Mouse (Mus musculus) frontal cortex, adult 2 months (tissue): ENCODE data around the gene Lrch4. TPM values are rescaled to one million over a fixed set of nuclear protein-coding genes. Genes with fewer than 3 reads are reported as not detected.
A peak's percentile ranks its signal among the peaks of the same experiment; 100 is the strongest.
"Not testable (repeated sequence)": the region's sequence is repeated elsewhere in the genome, so short reads cannot be mapped to it uniquely, and the experiment has no call there.

Experiments
- DNase-seq, 2 experiments: peaks; one replicate each; pipeline ENCODE4 v3.0.0; 2022; ENCODE audit warnings: low spot score in 1 of 2; ENCODE audit errors: extremely low spot score in 1 of 2
- polyA plus RNA-seq: library from polyadenylated mRNA; depleted of rRNA; stranded (reverse); fragments of >200 nt; gene quantifications from 2 replicates; pipeline ENCODE4 v1.2.3, GENCODE M21; 2012

Lrch4 gene
- polyA plus RNA-seq, 1 experiment: 15.6 TPM

DNA sequence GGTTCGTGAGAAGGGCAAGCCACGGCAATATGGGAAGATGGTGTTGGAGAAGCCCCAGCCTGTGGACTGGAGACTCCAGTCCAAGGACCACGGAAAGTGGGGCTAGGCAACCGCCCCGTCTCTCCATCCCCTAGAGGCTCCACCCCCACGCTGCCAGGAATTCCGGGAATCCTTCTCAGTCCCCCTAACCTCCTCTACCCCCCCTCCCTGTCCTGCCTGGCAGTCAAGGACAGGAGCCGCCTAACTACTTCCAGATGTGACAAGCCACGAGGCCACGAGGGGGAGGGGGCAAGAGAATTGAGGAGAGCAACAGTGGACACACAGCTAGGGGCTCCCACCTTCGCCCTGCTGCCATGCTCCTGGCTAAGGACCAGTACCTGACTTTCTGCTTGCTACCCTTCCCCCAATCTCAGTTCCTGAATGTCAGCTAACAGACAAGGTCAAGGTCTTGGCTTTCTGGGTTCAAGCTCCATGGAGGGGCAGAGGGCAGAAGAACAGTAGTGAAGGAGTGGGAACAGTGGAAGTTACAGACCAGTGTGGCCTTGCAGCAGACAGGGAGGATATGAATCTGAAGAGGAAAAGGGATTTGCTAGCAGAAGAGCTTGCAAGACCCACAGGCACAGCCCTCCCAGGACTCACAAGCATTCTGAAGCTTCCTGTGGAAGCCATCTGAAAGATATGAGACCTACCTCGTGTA lies 18.2 kb upstream of the Lrch4 start:
- DNase-seq: no peak

DNA sequence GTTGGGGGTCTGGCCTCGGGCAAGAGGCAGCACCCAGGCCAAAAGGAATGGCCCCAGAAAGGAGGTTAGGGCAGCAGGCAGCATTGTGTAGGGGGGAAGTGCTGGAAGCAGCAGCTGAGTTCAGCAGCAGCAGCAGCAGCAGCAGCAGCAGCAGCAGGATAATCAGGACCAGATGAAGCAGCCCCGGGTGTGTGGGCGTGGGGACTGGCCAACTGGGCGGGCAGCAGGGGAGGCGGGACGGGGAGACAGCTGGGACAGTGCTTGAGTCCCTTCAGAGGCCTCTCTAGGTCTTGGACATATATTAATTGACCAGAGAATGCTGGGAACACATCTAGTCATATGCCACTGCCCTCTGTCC lies 17.7 kb upstream of the Lrch4 start:
- DNase-seq: no peak

DNA sequence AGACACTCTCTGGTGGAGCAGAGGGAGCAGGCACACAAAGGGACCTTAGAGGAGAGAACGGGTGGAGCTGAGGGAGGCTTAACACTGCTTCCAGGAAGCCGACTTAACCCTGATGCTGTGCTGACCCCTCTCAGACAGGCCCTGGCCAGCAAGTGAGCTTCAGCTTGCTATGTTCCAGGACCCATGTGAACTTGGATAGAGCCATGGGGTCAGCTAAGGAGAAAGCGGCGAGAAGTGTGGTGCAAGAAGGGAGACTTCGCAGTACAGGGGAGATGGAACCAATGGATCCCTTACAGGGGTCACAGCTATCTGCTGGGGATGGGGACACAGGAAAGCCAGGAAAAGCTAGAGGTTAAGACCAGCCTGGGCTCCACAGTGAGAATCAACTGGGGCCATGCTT lies 15.8 kb upstream of the Lrch4 start:
- no peak for DNase-seq

DNA sequence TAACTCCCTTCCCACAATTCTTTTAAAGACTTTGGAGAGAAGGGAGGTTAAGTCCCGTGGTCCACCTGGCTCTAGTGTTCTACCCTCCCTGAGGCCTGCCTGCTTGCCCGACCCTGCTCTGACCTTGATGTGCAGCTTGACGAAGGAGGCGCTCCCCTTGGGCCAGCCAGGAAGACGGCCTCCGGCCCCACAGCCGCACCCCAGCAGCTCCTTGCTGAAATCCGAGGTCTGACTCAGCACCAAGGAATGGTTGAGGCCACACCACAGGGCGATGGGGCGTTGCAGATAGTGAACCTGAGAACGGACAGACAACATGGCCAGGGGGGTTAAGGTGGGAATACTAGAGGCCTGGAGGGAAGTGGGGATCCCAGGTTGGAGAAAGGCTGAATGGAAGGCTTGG lies 15.4 kb upstream of the Lrch4 start, which contains the start of gene Pcolce:
TSS of gene Pcolce (minus strand) at position 235 of the 400 bp plus-strand sequence.
- DNase-seq: no peak

DNA sequence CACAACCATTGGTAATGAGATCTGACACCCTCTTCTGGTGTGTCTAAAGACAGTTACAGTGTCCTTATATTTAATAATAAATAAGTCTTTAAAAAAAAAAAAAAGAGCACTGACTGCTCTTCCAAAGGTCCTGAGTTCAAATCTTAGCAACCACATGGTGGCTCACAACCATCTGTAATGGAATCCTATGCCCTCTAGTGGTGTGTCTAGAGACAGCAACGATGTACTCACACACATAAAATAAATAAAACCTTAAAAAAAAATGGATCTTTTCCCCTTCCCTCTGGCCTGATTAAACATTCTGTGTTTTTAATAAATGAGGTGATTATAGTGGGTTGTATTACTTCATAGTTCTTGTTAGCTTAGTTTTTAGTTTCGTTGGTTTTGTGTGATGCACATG lies 14.0 kb upstream of the Lrch4 start:
- not testable (repeated sequence) for DNase-seq

DNA sequence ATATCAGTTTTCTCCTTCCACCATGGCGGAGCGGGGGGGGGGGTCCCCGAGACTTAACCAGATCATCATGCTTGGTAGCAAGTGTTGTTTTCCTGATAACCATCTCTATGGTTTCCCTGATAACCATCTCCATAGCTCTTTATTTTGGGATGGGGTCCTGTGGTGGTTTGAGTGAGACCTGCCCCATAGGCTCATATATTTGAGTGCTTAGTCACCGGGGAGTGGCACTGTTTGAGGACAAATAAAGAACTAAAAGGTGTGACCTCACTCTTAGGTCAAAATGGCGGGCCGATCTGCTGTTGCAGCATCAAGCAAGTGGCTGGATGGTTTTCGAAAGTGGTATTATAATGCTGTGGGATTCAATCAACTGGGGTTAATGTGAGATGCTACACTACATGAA lies 13.6 kb upstream of the Lrch4 start:
- DNase-seq: no peak

DNA sequence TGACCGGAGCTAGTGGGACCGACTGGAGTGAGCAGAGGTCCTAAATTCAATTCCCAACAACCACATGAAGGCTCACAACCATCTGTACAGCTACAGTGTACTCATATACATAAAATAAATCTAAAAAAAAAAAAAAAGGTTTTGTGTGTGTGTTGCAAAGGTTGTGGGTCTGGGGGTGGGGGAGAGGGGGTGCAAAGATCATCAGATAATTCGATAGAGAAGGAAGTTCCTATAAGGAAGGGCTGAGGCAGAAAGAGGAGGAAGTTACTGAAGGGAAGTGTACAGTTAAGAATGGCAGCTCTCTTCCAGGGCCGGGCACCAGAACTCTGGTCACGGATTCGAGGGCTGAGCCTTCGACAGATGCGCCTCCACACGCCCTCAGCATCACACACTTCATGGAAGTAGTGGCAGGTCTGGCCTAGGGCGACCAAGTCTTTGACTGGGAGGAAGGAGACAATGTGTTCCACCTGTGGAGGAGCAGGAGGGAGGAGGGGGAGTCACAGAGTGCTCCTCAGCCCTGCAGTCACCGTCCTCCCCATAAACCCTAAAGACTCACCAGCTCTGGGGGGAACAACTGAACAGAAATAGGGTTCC lies 4.9 kb upstream of the Lrch4 start:
- DNase-seq: no peak

DNA sequence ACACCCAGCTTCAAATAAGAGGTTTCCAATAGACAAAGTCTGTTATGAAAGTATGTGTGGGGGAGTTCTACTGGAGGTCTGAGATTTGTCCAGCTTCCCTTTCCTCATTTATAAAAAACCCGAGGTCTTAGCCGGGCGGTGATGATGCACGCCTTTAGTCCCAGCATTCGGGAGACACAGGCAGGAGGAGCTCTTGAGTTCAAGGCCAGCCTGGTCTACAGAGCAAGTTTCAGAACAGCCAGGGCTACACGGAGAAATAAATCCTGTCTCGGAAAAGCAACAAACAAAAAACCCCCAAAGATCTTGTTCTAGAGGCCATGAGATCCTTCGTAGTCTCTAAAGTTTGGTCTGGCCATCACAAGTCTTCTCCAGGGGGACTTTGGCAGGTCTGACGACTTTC lies 930 bp upstream of the Lrch4 start:
- DNase-seq: peak in 1 of 2 experiments; percentile 29

DNA sequence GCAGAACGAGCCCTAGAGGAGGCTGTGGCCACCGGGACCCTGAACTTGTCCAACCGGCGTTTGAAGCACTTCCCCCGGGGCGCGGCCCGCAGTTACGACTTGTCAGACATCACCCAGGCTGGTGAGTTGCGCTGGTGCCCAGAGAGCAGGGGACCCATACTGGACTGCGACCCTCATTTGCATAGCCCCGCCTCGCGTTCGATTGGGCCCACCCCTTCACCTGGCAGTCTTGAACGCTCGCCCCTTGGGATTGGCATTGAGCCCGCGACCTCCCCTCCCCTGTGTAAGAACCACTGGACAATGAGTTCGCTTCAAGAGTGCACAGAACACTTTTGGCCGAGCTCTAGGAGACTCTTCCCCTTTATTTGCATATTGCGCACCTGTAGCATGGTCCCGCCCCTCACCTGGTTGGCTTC lies 393 bp downstream of the Lrch4 start:
- DNase-seq: peak in 1 of 2 experiments; percentile 37

DNA sequence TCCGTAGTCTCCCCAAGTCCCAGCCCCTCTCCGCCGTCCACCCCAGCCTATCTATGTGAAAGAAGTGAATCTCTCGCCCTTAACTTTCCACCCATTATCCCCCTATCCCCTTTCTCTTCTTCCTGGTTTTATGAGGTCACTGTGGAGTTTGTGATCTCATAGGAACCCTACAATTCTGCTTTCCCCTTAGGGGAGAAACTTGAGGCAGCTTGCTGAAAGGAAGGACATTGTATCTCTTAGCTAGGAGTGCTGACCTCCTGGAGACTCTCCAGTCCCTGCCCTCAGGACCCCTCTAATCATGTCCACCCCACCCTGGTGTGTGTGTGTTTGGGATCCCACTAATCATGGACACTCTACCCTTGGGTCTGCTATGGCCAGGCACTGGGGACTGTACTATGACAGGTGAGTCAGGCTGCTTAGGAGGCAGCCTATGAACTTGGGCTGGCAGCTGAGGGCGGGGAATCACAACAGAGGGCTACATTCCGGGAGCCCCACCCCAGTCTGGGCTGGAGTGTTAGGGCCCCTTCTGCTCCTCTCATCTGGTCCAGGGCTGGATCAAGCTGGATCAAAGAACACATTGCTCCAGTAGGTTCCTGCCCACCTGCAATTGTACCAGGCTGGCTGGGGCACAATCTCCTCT lies 1.1 kb downstream of the Lrch4 start:
- DNase-seq: no peak

DNA sequence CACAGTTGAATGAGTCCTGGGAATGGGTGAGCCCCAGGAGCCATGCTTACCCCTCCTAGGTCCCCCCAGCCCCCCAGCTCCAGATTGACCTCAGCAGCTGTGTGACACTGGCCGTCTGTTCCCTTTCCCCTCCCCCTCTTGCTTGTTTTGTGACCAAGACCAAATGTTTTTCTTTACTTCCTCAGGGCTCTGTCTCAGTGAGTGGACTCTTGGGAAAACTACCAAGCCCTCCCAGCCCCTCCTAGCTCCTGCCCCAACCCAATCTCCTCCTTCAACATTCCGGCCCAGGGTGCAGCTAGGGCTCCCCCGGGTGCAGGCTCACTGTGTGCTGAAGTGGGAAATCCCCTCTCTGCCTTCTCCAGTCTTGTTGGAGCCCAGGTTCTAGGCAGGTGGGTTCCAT lies 1.7 kb downstream of the Lrch4 start:
- no peak for DNase-seq

DNA sequence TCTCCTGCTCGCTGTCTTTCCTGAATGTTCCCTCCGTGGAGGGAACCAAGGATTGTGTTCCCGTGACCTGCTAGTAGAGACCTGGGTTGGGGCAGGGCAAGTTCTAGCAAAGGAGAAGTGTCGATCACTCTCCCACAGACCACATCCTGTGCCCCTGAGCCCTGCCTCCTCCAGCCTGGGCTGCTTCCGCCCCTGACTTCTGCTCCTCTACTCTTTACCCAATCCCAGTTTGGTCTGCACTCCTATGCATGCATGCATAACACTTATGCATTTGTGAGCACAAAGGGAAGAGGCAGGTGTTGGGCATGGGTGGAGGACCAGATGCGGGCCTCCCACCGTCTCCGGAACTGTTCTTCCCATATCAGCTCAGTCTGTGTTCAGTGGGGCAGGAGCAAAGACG lies 2.2 kb downstream of the Lrch4 start:
- DNase-seq: peak in 1 of 2 experiments; percentile 47

DNA sequence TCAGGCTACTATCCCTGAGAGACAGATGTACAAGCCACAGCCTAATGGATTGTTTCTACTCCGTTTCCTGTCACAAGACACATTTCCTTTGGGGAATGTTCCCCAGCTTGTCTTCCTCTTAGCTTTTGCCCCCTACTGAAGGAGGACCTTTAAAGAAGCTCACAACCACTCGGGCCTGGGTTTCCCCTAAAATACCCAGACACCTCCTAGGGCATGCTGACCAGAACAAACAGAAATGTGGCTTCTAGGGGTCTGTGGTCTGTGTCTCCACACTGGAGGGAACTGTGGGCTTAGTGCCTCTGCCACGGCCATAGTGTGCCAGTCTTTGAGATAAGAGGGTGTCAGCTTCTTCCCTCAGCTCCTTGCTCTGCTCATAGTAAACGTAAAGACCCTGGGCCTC lies 2.7 kb downstream of the Lrch4 start:
- no peak for DNase-seq

DNA sequence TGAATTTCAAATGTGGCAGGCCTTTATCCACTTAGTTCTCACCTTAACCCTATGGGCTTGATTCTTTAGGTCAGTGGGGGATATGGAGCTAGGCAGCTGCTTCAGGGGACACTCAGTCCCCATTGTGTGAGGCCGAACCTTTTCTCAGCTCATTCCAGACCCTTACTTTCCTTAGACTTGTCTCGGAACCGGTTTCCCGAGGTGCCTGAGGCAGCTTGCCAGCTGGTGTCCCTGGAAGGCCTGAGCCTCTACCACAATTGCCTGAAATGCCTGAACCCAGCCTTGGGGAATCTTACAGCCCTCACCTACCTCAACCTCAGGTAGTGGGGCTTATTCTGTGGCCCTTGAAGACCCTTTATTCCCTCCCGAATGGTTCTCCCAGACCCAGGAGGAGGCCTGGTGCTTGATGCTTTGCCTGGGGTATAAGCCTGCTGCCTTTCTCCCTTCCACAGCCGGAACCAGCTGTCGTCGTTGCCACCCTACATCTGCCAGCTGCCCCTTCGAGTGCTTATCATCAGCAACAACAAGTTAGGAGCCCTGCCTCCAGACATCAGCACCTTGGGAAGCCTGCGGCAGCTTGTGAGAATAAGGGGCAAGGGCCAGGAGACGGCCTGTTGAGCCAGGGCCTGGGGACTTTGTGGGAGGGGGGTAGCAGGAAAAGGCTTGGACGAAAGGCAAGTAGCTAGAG lies 4.6 kb downstream of the Lrch4 start:
- DNase-seq: no peak

DNA sequence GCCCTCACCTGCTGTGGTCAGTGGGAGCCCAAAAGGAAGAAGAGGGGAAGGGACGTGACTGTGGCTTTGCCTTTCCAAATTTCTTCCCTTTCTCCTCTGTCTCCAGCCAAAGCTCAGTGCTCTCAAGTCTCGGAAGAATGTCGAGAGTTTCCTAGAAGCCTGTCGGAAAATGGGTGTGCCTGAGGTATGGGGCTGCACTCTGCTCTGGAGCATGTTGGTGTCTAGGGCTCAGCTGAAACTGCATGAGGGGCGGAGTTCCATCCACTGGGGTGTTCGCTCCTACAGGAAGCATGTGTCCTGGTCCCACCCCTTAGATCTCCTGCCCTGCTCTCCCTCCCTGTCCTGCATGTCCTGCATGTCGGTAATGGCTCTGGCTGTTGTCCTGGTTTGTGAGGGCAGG lies 10.6 kb downstream of the Lrch4 start:
- no peak for DNase-seq

DNA sequence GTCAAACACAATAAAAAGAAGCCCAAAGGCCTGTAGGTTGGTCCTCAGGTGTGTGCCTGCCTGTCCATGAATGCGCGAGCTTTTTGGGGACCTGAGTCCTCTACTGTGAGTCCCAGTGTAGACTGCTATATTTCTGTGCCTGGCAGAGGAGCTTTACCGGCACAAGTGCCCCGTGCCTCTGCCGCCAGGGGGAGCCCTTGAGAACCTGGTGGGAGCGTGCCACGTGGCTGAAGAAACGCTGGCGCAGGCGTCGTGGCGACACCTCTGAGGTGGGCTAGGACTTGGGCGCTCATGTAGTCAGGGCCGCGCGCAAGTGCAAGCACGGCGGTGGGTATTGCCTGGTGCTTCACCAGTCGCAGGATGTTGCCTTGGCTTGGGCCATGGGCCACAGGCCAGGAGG lies 12.1 kb downstream of the Lrch4 start, which contains the start of gene Sap25:
TSS of gene Sap25 (plus strand) at position 281 of the 400 bp plus-strand sequence.
- peak in 1 of 2 experiments; percentile 20 for DNase-seq

DNA sequence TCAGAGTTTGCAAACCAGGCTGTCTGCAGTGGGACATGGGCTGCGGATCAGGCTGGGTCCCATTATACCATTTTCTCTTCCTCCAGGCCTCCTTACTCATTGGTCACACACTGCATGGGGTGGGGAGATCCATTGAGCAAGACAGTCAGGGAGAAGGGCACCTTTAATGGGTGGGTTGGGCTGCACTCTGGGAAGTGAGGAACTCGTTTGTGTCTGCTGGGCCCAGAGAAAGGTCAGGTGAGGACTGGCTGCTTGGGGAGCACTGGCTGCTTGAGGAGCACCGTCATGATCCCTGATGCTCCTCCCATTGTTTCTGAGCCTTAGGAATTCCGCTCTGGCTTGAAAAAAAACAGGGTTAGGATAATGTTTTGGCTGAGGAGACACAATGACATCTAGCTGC lies 14.0 kb downstream of the Lrch4 start:
- DNase-seq: no peak

DNA sequence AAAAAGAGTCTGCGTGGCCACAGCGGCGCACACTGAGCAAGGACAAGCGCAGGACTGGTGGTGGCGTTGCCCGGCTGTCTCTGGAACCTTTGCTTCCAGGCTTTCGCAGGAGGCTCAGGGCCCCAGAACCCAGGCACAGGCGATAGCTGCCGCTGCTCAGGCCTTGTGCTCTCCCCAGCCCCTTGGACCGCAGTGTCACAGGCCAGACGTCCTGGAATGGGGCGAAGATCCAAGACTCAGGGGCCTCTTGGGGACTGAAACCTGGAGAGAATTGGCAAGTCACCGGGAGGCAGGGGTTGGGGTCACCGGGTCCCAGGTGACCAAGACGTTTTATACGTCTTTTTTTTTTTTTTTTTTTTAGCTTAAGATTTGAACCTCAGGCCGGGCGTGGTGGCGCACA lies 15.6 kb downstream of the Lrch4 start:
- no peak for DNase-seq

DNA sequence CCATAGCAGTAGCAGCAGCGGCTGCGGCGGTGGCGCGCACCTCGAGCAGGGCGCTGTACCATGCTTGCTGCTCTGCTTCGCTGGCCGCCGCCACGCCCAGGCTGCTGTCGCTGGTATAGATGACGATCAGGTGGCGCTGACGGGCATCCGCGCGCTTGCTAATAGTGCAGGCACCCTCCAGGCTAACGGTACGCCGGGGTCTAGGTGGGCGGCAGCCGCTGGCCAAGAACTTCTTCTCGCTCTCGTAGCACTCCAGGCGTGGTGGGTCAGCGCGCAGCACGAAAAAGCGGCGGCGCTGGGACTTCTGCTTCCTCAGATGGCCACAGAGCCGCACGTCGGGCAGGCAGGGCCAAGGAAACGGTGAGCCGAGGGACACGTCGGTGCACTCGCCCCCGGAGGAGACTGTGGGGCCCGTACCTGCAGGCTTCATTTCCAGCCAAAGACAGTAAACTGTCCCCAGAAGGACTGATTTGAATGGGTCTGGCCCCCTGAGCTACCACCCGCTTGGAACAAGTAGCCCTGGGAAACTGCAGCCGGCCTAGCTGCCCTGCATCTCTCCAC lies 16.2 kb downstream of the Lrch4 start:
- DNase-seq: no peak

DNA sequence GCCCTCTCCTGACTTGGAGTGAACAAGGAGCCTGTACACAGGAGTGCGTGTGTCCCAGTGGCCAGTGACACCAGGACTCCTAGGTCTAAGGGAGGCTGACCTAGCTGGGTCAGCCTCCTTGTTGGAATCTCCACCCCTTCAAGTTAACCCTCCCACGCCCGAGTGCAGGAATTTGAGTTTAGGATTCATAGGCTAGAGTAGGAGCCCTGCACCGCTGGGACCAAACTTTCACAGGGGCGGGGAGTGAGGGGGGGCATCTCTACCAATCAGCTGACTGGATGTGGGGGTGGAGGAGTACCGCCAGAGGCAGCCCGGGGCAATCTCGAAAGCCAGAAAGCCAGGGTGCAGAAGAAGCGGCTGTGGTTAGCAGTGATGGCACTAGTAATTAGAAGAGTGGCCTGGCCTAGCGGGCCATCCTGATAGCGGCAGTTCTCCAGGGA lies 16.8 kb downstream of the Lrch4 start, which contains the start of gene Irs3:
TSS of gene Irs3 (minus strand) at position 63 of the 440 bp plus-strand sequence.
- no peak for DNase-seq
